Mouse (Mus musculus) spleen, adult 2 months (tissue): ENCODE measurements around the gene Zfp697. TPM values are rescaled to one million over a fixed set of nuclear protein-coding genes. Genes with fewer than 3 reads are reported as not detected.

ENCODE experiments used
- DNase-seq, 2 experiments: peaks; one replicate each; pipeline versions ENCODE4 v3.0.0 to v3.0.0-alpha.2; 2012 to 2021; ENCODE audit warnings: low spot score in 2 of 2, low read depth in 1 of 2
- H3K27ac ChIP-seq: fragments of 200-500 bp; 2 replicates; pipeline ENCODE4 v1.5.1; 2012; ENCODE audit warnings: low read length, inconsistent platforms; ENCODE audit not compliant: insufficient read depth
- H3K27me3 ChIP-seq: fragments of 200-500 bp; 2 replicates; pipeline ENCODE4 v1.6.1; 2012; ENCODE audit warnings: mild to moderate bottlenecking, moderate library complexity, low read length, inconsistent platforms; ENCODE audit not compliant: control insufficient read depth, insufficient read depth
- H3K36me3 ChIP-seq: fragments of 200-500 bp; 2 replicates; pipeline ENCODE4 v1.6.1; 2012; ENCODE audit warnings: mild to moderate bottlenecking, low read length, inconsistent platforms; ENCODE audit not compliant: control insufficient read depth, insufficient read depth
- H3K4me1 ChIP-seq: fragments of 200-500 bp; 2 replicates; pipeline ENCODE4 v1.6.1; 2011; ENCODE audit warnings: inconsistent platforms; ENCODE audit not compliant: control insufficient read depth, insufficient read depth, insufficient read length
- H3K4me3 ChIP-seq: fragments of 200-500 bp; 2 replicates; pipeline ENCODE4 v1.5.1; 2011; ENCODE audit warnings: mild to moderate bottlenecking, inconsistent platforms; ENCODE audit not compliant: insufficient read depth, insufficient read length; ENCODE audit errors: extremely low read depth
- CTCF ChIP-seq: fragments of 200-500 bp; IDR thresholded peaks from 2 replicates; pipeline ENCODE4 v1.5.1; 2011; ENCODE audit warnings: mild to moderate bottlenecking, inconsistent platforms; ENCODE audit not compliant: insufficient read depth, insufficient read length, insufficient replicate concordance; ENCODE audit errors: extremely low read depth
- POLR2A ChIP-seq: fragments of 200-500 bp; IDR thresholded peaks from 2 replicates; pipeline ENCODE4 v1.6.1; 2011; ENCODE audit warnings: low read depth, low read length, inconsistent platforms
- WGBS: fragments of 180-500 bp; shearing (Covaris S2); methylation state at CpG from one replicate; pipeline ENCODE4 v1.1.7; 2018; 5-methylcytosine and 5-hydroxymethylcytosine counted together
- polyA plus RNA-seq: library from polyadenylated mRNA; depleted of rRNA; stranded (reverse); fragments of >200 nt; gene quantifications from 2 replicates; pipeline ENCODE4 v1.2.3, GENCODE M21; 2012; rRNA removed

Gene Zfp697
- polyA plus RNA-seq, 1 experiment = 0.96 TPM

GRCm38 (mm10) chr3:98782181-98782868, 400.1 kb downstream of the Zfp697 start:
- Histone ChIP-seq H3K27me3 (no peaks in the 10 kb centered on the region), H3K4me1 (no peaks in the 10 kb centered on the region), H3K36me3 (no peaks in the 10 kb centered on the region), H3K4me3 (no peak overlapping the region), H3K27ac (no peak overlapping the region)
- no peak for DNase-seq
- TF ChIP-seq CTCF (no peak), POLR2A (no peak)

DNA sequence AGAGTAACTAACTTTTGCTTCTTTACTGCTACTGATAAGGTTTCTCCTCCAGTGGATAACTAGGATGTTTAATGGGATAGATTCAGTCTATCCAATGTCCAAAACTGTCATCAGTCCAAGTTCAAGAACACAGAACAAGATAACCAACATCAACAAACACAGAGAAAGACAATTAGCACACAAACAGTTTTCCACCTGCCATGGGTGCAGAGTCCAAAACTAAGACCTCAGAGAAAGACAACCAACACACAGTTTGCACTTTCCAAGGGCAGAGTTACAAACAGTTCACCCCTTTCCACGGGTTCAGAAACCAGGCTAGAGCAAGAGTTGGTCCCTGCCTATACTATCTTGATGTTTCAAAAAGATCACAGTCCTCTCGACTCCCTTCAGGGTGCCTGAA, 404.3 kb downstream of the Zfp697 start:
- Histone ChIP-seq H3K36me3 (no peaks in the 10 kb centered on the region), H3K4me3 (no peak overlapping the region), H3K27ac (no peak overlapping the region), H3K4me1 (no peaks in the 10 kb centered on the region), H3K27me3 (no peaks in the 10 kb centered on the region)
- no peak for DNase-seq
- no peak for TF ChIP-seq POLR2A
- no peak for TF ChIP-seq CTCF
- WGBS = 56% methylated on average over 2 of the region's 2 CpGs

Other genes with a start within 250 kb of the Zfp697 start
- gene Adam30, start 221.8 kb upstream of the Zfp697 start, polyA plus RNA-seq = not detected in 2 replicates
- gene Reg4, start 160.3 kb upstream of the Zfp697 start, polyA plus RNA-seq = not detected in 2 replicates
- 17.6 and 19.7 TPM in 2 replicates for gene Hmgcs2, start 102.0 kb upstream of the Zfp697 start, polyA plus RNA-seq
- 53.1 and 70.7 TPM in 2 replicates for gene Phgdh, start 42.5 kb upstream of the Zfp697 start, polyA plus RNA-seq
- gene Gm4450, start 74.7 kb downstream of the Zfp697 start, polyA plus RNA-seq = 0.18 TPM in 1 of 2 replicates, not detected in the other
- not detected in 2 replicates for gene Hsd3b4, start 128.1 kb downstream of the Zfp697 start, polyA plus RNA-seq
- gene Gm10681, start 206.3 kb downstream of the Zfp697 start, polyA plus RNA-seq = not detected in 2 replicates
- not detected in 2 replicates for gene Hsd3b5, start 247.8 kb downstream of the Zfp697 start, polyA plus RNA-seq